Mouse (Mus musculus) ovary, postnatal 14 days (tissue): ENCODE measurements around the gene Pqlc2.

Experiments used
- DNase-seq: peaks from one replicate; pipeline ENCODE4 v3.0.0; 2022; ENCODE audit warnings: low spot score

Pqlc2 gene

GRCm38 (mm10) chr4:139305521-139305920 lies 5.0 kb downstream of the Pqlc2 start:
- no peak for DNase-seq

GRCm38 (mm10) chr4:139302241-139302640 lies 8.3 kb downstream of the Pqlc2 start:
- DNase-seq = no peak

GRCm38 (mm10) chr4:139301780-139302179 lies 8.7 kb downstream of the Pqlc2 start:
- no peak for DNase-seq

GRCm38 (mm10) chr4:139298671-139299366 lies 11.7 kb downstream of the Pqlc2 start:
- DNase-seq = no peak

GRCm38 (mm10) chr4:139297566-139297965 lies 12.9 kb downstream of the Pqlc2 start:
- no peak for DNase-seq

GRCm38 (mm10) chr4:139292038-139292437 lies 18.5 kb downstream of the Pqlc2 start:
- DNase-seq = no peak

- no peak for DNase-seq
Observed at GRCm38 (mm10) chr4:139291099-139291498, 19.4 kb downstream of the Pqlc2 start.

- peak; percentile 53 for DNase-seq
Observed at GRCm38 (mm10) chr4:139289017-139289416, 21.5 kb downstream of the Pqlc2 start.

- peak; percentile 86 for DNase-seq
Observed at GRCm38 (mm10) chr4:139287122-139287863, 23.2 kb downstream of the Pqlc2 start.

GRCm38 (mm10) chr4:139286234-139286633 lies 24.3 kb downstream of the Pqlc2 start:
- DNase-seq = no peak

- no peak for DNase-seq
Observed at GRCm38 (mm10) chr4:139284877-139285276, 25.6 kb downstream of the Pqlc2 start.

GRCm38 (mm10) chr4:139282955-139283417 lies 27.5 kb downstream of the Pqlc2 start:
- no peak for DNase-seq

- DNase-seq = no peak
Observed at GRCm38 (mm10) chr4:139281791-139282345, 28.6 kb downstream of the Pqlc2 start.

- no peak for DNase-seq
Observed at GRCm38 (mm10) chr4:139280530-139280929, 30.0 kb downstream of the Pqlc2 start.

- no peak for DNase-seq
Observed at GRCm38 (mm10) chr4:139276411-139276810, 34.1 kb downstream of the Pqlc2 start.

GRCm38 (mm10) chr4:139274573-139274972 lies 35.9 kb downstream of the Pqlc2 start:
- DNase-seq = no peak

GRCm38 (mm10) chr4:139272951-139273680 lies 37.4 kb downstream of the Pqlc2 start:
- no peak for DNase-seq

GRCm38 (mm10) chr4:139271562-139271961 lies 38.9 kb downstream of the Pqlc2 start:
- DNase-seq = no peak

- DNase-seq = no peak
Observed at GRCm38 (mm10) chr4:139270168-139270567, 40.3 kb downstream of the Pqlc2 start.

- no peak for DNase-seq
Observed at GRCm38 (mm10) chr4:139268242-139268641, 42.3 kb downstream of the Pqlc2 start.

- DNase-seq = no peak
Observed at GRCm38 (mm10) chr4:139267335-139267734, 43.2 kb downstream of the Pqlc2 start.

- DNase-seq = no peak
Observed at GRCm38 (mm10) chr4:139266500-139266865, 44.0 kb downstream of the Pqlc2 start.
